Mouse (Mus musculus): ENCODE data around the gene Ldlrad2.

GRCm38 (mm10) chr4:137593601-137594495 lies 19.5 kb upstream of the Ldlrad2 start, which contains the start of gene Usp48:
- no peak for TF ChIP-seq CTCF (IDR thresholded peaks at IDR 0.05; ENCODE audit: low read depth)
- no peak for TF ChIP-seq EP300 (IDR thresholded peaks at IDR 0.05; ENCODE audit: low read depth)

All from heart, postnatal 0 days (tissue).